Mouse (Mus musculus) left cerebral cortex, postnatal 14 days (tissue): ENCODE results near the gene Cyth1. TPM values are rescaled to one million over a fixed set of nuclear protein-coding genes. Genes with fewer than 3 reads are reported as not detected.

Experiments
- DNase-seq, 2 experiments: peaks; one replicate each; pipeline ENCODE4 v3.0.0; 2021 to 2022; ENCODE audit warnings: low spot score in 2 of 2, mixed read lengths in 1 of 2
- intact Hi-C: fragments of 180-260 bp; cut with DNase I; formaldehyde crosslinking; loops from one replicate; pipeline ENCODE4 v1.15.1; 2025
- total RNA-seq, 2 experiments: library from RNA; stranded (reverse); gene quantifications; 2 replicates each; pipeline ENCODE4 v1.2.3; 2021

Gene Cyth1
- total RNA-seq, 2 experiments from 2014 or later: 62.5 to 71.8 TPM

- no peak for DNase-seq
- intact Hi-C loops: no loop called here
Observed at GRCm38 (mm10) chr11:118259580-118259979, 11.2 kb upstream of the Cyth1 start.

DNA sequence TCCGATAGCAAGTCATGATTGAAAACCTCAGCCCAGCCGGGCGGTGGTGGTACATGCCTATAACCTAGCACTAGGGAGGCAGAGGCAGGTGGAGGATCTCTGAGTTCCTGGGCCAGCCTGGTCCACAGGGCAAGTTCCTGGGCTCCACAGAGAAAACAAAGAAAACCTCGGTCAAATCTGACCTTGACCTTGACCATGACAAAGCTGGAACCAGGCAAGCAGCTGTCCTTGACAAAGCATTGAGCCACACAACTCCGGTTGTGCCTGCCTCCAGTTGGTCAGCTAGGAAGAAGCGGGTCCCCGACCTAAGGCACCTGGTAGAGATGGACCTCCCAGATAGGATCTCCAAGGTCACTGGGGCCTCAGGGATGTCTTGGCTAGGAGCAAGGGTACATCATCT, 8.0 kb upstream of the Cyth1 start:
- intact Hi-C loops: no loop called here

DNA sequence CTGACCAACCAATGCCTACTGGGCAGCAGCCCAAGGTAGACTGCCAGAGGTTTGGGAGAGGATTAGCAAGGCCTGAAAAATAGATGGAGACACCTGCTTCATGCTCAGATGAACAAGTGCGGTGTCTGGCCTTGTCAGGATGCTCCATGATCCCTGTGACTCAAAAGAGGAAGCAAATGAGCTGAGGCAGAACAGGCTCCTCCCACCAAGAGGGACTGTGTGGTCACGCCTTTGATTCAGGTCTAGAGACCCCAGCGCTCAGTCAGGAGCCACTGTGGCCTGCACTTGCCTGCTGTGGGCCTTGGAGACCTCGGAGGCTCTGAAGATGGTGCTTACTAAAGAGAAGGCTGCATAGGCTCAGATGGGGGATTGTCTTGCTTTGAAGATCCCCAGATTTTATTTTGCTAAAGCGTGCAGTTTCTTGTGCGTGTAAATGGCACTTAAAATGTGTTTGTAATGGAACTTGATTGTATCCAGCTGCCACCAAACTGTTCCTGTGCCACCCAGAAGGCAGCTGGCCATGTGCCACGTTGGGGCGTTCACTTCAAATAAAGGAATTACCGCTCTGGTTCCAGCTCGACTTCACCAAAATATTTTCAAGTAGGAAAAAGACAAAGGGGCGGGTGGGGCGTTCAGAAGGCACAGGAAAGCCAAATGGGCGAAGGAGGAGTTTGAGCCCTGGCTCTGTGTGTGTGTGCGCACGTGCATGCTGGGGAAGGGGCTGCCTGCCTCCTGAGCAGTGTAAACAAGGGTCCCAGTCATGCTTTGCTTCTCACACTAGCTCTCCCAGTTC, 6.0 kb upstream of the Cyth1 start:
- intact Hi-C loops: no loop called here
- DNase-seq: peak; percentile 62 to 76

More for the DNA sequence above, 8.0 kb upstream of the Cyth1 start:
- no peak for DNase-seq

GRCm38 (mm10) chr11:118253447-118254158, 5.2 kb upstream of the Cyth1 start:
- DNase-seq: no peak
- intact Hi-C loops: no loop called here

DNA sequence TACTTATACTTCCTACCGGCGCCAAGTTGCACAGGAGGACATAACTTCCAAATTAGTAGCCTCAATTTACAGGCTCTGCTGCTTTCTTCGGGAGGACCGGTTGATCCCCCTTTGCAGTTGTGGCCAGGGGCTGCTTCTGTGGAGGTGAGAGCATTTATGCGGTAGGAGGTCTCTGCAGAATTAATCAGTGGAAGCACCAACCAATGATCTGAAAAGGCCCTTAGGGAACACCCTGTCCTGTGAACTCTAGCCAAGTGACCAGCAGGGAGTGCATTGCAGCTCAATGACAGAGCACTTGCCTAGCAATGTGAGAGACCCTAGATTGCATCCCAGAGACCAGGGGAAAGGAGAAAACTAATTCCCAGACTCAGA, 606 bp upstream of the Cyth1 start:
- DNase-seq: peak in 1 of 2 experiments; percentile 52
- intact Hi-C loops: no loop called here

- intact Hi-C loops: no loop called here
- DNase-seq: peak in 1 of 2 experiments; percentile 39
Observed at GRCm38 (mm10) chr11:118247359-118248095, 865 bp downstream of the Cyth1 start.

GRCm38 (mm10) chr11:118246724-118247123, 1.7 kb downstream of the Cyth1 start:
- intact Hi-C loops: no loop called here
- DNase-seq: no peak

GRCm38 (mm10) chr11:118245130-118245529, 3.3 kb downstream of the Cyth1 start:
- intact Hi-C loops: no loop called here
- DNase-seq: no peak

DNA sequence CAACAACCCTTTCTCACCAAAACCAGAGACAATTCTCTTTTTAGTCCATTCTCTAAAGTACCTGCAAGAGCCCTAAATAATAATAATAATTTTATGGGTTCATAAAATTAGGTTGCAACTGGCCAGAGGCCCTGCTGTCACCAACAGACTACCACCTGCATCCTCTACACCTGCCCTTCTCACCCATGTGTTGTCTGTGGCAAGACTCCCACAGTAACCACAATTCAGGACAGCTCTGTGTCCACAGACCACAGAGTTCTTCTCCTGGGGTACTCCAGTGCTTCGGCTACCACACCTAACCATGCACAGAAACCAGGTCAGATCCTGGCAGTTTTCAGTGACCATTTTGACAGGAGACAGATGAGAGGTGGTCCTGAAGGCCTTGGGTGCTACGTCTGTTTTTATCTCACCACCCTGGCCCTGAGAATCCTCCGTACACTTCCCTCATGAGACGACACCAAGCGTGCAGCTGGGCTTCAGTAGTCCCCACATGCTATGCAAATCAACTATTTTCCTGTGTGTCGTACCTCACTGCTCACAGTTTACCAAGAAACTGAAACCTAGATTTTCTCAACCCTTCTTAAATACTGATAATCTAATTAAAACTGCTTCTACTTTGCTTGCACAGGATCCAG, 4.6 kb downstream of the Cyth1 start:
- no peak for DNase-seq
- intact Hi-C loops: no loop called here

GRCm38 (mm10) chr11:118242506-118242905, 5.9 kb downstream of the Cyth1 start:
- intact Hi-C loops: no loop called here
- no peak for DNase-seq

DNA sequence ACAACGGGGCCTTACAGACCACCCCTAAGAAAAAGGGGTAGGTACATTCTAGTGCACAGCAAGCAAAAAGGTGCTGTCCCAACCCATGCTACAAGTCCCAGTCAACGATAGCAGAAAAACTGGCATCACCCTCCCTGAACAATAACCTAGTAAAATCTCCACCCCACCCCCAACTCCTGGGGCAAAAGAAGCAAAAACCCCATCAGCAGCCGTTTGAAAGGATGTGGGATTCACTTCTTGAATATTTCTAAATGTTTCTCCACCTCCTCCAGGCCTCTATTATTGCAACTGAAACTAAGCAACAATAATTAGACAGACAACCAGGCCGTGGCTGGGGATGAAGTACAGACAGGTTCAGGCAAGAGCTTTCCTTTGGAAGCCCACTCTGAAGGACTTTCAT, 8.0 kb downstream of the Cyth1 start:
- DNase-seq: no peak
- intact Hi-C loops: no loop called here

DNA sequence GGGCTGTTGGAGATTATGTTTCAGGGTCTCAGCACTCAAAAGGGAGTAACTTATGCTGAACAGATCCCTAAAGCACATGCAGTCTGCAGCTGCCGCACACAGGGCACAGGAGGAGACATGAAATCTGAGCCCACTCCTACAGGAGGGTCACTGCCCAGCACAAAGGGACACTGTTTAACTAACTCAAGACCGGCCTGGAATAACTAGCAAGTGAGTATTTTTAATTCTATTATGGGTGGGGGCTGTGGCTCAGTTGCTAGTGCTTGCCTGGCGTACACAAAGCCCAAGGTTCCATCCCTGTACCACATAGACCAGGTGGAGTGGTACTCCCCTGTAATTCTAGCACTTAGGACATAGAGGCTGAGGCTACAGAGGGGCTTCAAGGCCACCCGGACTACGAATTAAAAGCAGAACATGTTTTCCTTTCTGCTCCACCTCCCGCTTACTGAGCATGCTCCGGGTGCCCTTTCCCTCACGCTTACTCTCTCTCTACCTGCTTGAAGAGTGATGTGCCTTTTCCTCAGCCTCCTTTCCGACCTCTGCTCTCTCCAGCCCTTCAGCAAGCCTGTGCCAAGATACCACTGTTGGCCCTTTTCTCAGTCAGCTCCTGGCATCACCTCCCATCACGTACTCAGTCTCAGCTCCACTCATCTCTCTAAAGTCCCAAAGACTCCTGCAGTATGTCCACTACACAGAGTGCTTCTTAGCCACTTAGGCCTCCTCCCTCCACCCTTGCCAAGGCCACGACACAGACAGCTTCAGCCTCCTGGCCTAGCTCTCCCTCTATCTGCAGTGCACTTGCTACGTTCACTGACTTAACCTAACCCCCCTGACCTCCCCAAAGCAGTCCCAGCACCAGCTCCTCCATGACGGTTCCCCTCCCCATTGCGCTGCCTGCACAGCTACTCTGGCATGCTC, 8.9 kb downstream of the Cyth1 start:
- intact Hi-C loops: no loop called here
- DNase-seq: no peak

DNA sequence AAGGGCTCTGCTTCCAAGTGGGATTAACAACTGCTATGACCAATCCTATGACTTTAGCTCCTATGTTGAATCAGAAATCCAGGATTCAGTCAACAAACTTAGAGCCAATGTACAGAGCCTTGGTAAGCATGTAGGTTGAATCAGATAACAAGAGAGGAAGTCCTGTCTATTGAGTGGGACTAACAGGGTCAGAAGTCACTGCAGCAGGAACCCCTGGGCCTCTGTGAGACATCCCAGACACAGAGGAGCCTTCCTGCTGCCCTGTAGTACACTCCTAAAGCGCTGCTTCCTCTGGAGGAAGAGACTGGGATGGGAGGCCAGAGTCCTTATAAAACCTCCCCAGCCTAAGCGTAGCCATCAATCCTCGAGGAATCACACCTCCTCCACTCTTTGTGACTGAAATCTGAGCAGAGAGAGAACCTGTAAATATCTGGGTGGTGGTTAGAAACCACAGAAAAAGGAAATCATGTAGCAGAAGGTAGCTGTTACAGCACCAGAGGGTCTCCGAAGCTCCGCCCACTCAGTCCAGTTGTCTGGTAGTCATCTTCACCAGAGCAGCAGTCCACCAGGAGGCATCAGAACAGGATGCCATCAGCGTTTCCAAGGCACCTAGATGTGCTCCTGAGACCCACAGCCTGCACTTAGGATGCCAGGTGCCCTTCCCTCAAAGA, 11.7 kb downstream of the Cyth1 start:
- DNase-seq: no peak
- intact Hi-C loops: no loop called here

- intact Hi-C loops: no loop called here
- DNase-seq: no peak
Observed at GRCm38 (mm10) chr11:118234929-118235328, 13.5 kb downstream of the Cyth1 start.

DNA sequence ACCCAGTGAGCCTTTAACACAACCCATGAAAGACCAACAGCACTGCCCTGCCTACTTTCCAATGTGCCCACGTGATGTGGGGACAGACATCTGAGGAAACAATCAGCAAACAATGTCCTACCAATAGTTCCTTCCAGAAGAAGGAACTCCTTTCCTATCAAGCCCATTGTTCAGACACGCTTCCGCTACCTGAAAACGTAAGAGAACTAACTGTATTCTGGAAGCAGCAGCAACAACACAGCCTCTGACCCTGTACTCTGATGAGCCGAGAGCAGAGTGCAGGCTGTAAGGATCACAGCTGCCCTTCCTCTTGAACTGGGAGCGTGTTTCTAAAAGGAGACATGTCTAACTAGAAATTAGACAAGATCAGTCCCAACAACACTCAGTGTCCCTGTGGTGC, 13.9 kb downstream of the Cyth1 start:
- DNase-seq: no peak

GRCm38 (mm10) chr11:118233924-118234323, 14.5 kb downstream of the Cyth1 start:
- intact Hi-C loops: no loop called here
- DNase-seq: no peak

More for the DNA sequence above, 13.9 kb downstream of the Cyth1 start:
- intact Hi-C loops: no loop called here

DNA sequence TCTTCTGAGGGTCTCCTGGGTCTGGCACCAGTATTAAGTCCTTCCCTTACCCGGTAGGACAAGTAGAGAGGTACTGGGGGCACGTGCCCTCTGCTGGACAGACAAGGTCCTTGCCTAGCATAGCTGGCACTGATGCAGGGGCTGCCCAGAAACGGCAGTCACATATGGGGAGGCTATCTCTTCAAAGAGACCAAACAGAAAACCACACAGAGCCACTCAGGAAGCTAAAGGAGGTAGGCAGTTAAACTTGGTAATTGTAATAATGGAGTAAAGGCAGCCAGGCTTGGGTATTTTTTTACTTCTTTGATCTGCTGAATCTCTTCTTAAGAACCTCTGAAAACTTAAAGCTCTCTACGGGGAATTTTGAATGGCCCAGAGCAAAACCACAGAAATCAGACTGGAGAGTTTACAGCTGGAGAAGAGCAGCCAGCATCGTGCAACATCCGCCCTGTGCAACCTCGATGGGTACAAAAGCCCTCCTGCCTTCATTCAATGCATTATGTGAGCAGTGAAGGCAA, 16.0 kb downstream of the Cyth1 start:
- intact Hi-C loops: no loop called here
- DNase-seq: no peak

- DNase-seq: no peak
- intact Hi-C loops: no loop called here
Observed at GRCm38 (mm10) chr11:118229941-118230340, 18.5 kb downstream of the Cyth1 start.
